Mouse (Mus musculus) cortical plate, adult 2 months (tissue): ENCODE measurements around the gene Hist1h2bg.

ENCODE experiments used
- CTCF ChIP-seq: fragments of 200-500 bp; IDR thresholded peaks from 2 replicates; pipeline ENCODE4 v1.5.1; 2011; ENCODE audit warnings: mild to moderate bottlenecking, control low read depth, low read length; ENCODE audit not compliant: insufficient read depth; ENCODE audit errors: extremely low read depth
- POLR2A ChIP-seq: fragments of 200-500 bp; IDR thresholded peaks from 2 replicates; pipeline ENCODE4 v1.6.1; 2011; ENCODE audit warnings: mild to moderate bottlenecking, low read length, control low read depth; ENCODE audit not compliant: insufficient read depth; ENCODE audit errors: extremely low read depth

GRCm38 (mm10) chr13:23555839-23556416 is 15.3 kb upstream of the Hist1h2bg start:
- peak; percentile 75 for TF ChIP-seq POLR2A
- no peak for TF ChIP-seq CTCF
